Mouse (Mus musculus): ENCODE measurements around the gene Tssk1. TPM values are rescaled to one million over a fixed set of nuclear protein-coding genes. Genes with fewer than 3 reads are reported as not detected.

Tssk1 gene
- total RNA-seq, 2 experiments from 2014 or later: not detected

DNA sequence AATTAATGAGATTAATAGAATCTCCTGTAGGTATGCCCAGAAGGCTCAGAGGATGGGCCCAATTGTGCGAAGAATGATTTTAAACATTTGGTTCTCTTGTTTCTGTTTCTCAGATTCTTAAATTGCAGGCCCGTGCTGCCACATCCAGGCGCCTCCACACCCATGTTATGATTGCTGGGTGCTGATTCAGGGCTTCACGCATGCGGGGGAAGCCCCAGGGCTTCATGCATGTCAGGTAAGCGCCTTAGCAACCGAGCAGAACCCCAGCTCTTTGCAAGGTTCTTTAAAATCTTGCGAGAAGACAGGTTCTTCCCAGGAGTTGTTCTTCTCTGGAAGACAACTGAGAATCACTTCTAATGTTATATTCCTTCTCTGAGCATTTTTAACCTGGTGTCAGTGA, 49.4 kb downstream of the Tssk1 start:
- no peak for DNase-seq (ENCODE audit: low spot score in 2 of 2)

DNA sequence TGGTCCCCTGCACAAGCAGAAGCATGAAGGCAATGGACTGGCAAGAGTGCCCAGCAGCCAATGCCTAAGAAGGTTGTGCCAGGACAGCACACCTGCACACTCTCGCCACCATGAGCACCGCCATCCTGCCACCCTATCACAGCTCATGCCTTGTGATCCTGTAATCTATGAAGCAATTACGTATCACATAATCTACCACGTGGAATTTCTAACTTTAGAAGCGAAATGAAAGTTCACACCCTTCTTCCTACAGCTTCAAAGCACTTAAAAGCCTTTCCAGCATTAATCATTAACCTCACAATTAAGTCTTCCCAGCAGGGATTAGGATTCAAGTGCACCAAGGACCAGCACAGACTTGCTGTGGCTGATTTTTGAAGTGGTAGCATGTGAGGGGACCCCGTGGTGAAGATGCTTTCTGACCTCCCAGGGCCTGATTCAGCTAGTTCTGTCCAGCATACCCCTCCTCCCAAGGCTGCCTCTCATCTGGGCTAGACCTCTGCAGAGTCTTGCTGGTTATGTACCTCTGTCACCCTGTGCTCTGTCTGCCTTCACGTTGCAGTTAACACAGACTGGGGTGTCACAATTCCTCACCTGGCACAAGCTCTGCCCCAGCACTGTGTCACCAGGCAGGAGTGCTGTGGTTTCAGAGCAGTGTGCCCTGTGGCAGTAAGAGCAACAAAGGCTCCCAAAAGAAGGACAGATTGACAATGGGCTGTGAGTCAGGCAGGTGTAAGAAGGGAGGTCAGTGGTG, 51.2 kb downstream of the Tssk1 start:
- no peak for DNase-seq (ENCODE audit: low spot score in 2 of 2)

Other genes starting within 250 kb of the Tssk1 start
- 10 to 100 TPM; 24.0 to 32.4 TPM for gene Ccdc74a, start 247.8 kb upstream of the Tssk1 start, total RNA-seq (2021)
- 10 to 100 TPM; 68.3 to 71.6 TPM for gene Med15, start 161.3 kb upstream of the Tssk1 start, total RNA-seq (2021)
- 100 to 1,000 TPM in 1 of 2 experiments, 10 to 100 TPM in 1; 96.9 to 103 TPM for gene Klhl22, start 134.6 kb upstream of the Tssk1 start, total RNA-seq (2021)
- gene Scarf2, start 96.9 kb upstream of the Tssk1 start, total RNA-seq (2021): 1 to 10 TPM; 3.5 to 3.6 TPM
- 1 to 10 TPM; 2.9 to 3.6 TPM for gene B830017H08Rik, start 61.1 kb upstream of the Tssk1 start, total RNA-seq (2021)
- 1 to 10 TPM; 8.9 to 9.1 TPM for gene Car15, start 55.9 kb upstream of the Tssk1 start, total RNA-seq (2021)
- 1 to 10 TPM; 1.0 to 2.6 TPM for gene Gm20518, start 2.6 kb upstream of the Tssk1 start, total RNA-seq (2021)
- gene Dgcr2, start 4.3 kb downstream of the Tssk1 start, total RNA-seq (2021): 100 to 1,000 TPM in 1 of 2 experiments, 10 to 100 TPM in 1; 99.4 to 102 TPM
- gene Tssk2, start 4.4 kb downstream of the Tssk1 start, total RNA-seq (2021): not detected
- gene Ess2, start 17.1 kb downstream of the Tssk1 start, total RNA-seq (2021): 10 to 100 TPM; 30.1 to 33.4 TPM
- gene Gsc2, start 20.8 kb downstream of the Tssk1 start, total RNA-seq (2021): not detected
- gene Slc25a1, start 34.0 kb downstream of the Tssk1 start, total RNA-seq (2021): 10 to 100 TPM; 39.9 to 41.8 TPM
- under 1 TPM in 1 of 2 experiments, not detected in 1; 0.51 TPM for gene Vpreb2, start 86.2 kb downstream of the Tssk1 start, total RNA-seq (2021)
- 10 to 100 TPM; 90.4 to 92.7 TPM for gene Dgcr6, start 158.6 kb downstream of the Tssk1 start, total RNA-seq (2021)
- gene Prodh, start 196.0 kb downstream of the Tssk1 start, total RNA-seq (2021): 10 to 100 TPM; 30.6 to 37.2 TPM
- 100 to 1,000 TPM; 128 to 135 TPM for gene Rtn4r, start 233.4 kb downstream of the Tssk1 start, total RNA-seq (2021)

Measured in left cerebral cortex, adult 18-20 months (tissue).